Mouse (Mus musculus): ENCODE measurements around the gene Nrgn.

GRCm38 (mm10) chr9:37590381-37590780 lies 37.7 kb upstream of the Nrgn start:
- no peak for TF ChIP-seq POLR2A (IDR thresholded peaks at IDR 0.05; ENCODE audit: extremely low read depth, insufficient read depth, low read length)
- TF ChIP-seq CTCF (IDR thresholded peaks at IDR 0.05; ENCODE audit: extremely low read depth, insufficient read depth, low read length): no peak
